Mouse (Mus musculus): Measurements from ENCODE around the gene Rpp21. TPM values are rescaled to one million over a fixed set of nuclear protein-coding genes. Genes with fewer than 3 reads are reported as not detected.

The Rpp21 gene
- polyA plus RNA-seq (2015; fragmentation: Nextera tagmentation; extraction: Ambion mirVana): 85.0 and 91.8 TPM in 2 replicates

DNA sequence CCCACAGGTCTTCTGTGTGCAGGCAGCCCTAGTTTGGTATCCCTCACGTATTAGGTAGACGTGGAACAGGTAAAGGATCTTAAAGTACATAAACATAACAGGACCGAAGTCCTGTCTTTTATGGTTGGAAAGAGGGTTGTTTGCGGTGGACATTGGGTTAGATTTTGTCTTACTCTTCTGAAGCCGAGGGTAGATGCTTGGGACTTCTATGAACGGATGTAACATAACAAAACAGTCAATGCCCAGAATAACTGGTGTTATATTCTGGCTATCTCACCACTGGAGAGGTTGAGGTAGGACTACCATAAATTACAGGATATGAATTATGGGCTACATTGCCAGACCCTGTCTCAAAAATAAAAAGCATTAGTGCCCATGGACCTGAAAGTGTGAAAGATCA is at the start of gene Rpp21:
Rpp21 (minus strand) TSS at position 101 of the 400 bp plus-strand sequence.
- peaks cover 52% of the 10 kb centered on the region for H3K36me3 ChIP-seq
- 46% methylated on average over 6 of the region's 6 CpGs for WGBS
- no peaks in the 10 kb centered on the region for H3K27me3 ChIP-seq (replicated peaks)
- H3K27ac ChIP-seq (replicated peaks): peak within 1 kb of the TSS; percentile 53
- peaks cover 15% of the 10 kb centered on the region for H3K4me1 ChIP-seq
- H3K9me3 ChIP-seq: no peaks in the 10 kb centered on the region
- H3K9ac ChIP-seq: peak within 1 kb of the TSS; percentile 80
- H3K4me3 ChIP-seq: peak within 1 kb of the TSS; percentile 67
- H3K4me2 ChIP-seq: peak within 1 kb of the TSS; percentile 63
- no peak for ATAC-seq (ENCODE audit: extremely low read depth, insufficient number of reproducible peaks, low FRiP score, low TSS enrichment)

DNA sequence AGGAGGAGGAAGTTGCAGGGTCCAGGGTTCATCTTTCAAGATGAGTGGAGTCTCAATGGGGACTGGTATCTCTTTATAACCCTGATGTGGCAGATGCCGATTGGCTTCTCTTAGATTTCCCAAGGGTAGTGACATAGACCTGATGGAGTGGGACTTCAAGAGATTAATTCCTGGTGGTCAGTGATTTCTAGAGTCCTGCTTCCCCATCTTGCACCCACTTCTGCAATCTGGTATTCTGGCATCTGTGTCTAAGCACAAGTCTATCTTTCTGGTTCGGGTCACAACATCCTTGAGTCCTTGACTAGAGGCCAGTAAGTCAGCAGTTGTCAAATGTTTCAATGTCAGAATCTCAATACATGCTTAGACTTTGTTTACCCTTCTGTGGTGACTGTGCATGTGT is 28.5 kb upstream of the Rpp21 start, which contains the start of gene H2-M10.2:
H2-M10.2 (minus strand) TSS at position 101 of the 400 bp plus-strand sequence.
- Histone ChIP-seq H3K4me1 (no peaks in the 10 kb centered on the region), H3K4me3 (no peak within 1 kb of the TSS)
- 74% methylated on average over 2 of the region's 2 CpGs for WGBS

DNA sequence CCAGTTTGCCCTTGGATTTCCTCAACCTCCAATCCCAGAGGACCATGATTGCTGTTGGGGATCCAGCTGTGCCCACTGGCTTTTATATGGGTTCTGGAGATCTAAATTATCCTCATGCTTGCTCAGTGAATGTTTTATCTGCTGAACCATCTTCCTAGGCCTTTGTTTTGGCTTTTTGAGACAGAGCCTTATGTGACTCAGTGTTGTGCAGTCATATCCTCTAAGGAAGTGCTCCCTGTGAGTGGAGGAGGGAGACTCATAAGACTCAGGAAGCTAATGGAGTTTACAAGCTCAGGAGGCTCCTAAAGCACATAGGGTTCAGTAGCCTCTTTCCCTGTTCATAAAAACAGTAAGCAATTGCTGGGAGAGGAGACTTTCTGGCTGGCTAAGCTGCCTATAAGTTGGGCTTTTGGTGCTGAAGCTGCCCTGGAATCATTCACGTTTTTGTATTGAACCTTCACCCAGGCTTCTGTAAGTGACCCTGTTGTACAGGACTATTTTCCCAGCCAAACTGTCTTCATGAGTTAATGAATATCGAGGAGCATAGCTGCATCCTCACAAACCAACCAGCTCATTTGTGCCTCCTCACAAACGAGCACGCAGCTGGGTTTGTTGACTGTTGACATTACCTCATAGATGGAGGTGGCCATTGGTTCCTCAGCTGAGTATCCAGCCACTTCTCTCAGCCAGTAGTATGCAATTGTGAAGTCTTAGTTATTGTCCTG is 23.8 kb upstream of the Rpp21 start:
- Histone ChIP-seq H3K4me3 (no peak overlapping the region), H3K36me3 (peaks cover 60% of the 10 kb centered on the region), H3K9me3 (peaks cover 10% of the 10 kb centered on the region; the same call in 1 of the 2 replicates), H3K27ac (replicated peaks) (no peak overlapping the region), H3K9ac (no peak overlapping the region), H3K4me2 (no peak overlapping the region), H3K4me1 (no peaks in the 10 kb centered on the region), H3K27me3 (replicated peaks) (no peaks in the 10 kb centered on the region)
- no peak for ATAC-seq (ENCODE audit: extremely low read depth, insufficient number of reproducible peaks, low FRiP score, low TSS enrichment)
- 87% methylated on average over 4 of the region's 4 CpGs for WGBS

More for the DNA sequence above, 28.5 kb upstream of the Rpp21 start, which contains the start of gene H2-M10.2:
- Histone ChIP-seq H3K9ac (no peak within 1 kb of the TSS), H3K27me3 (replicated peaks) (no peaks in the 10 kb centered on the region), H3K9me3 (peaks cover 10% of the 10 kb centered on the region; the same call in 1 of the 2 replicates), H3K4me2 (no peak within 1 kb of the TSS), H3K36me3 (peaks cover 18% of the 10 kb centered on the region), H3K27ac (replicated peaks) (no peak within 1 kb of the TSS)
- ATAC-seq (ENCODE audit: extremely low read depth, insufficient number of reproducible peaks, low FRiP score, low TSS enrichment): no peak

DNA sequence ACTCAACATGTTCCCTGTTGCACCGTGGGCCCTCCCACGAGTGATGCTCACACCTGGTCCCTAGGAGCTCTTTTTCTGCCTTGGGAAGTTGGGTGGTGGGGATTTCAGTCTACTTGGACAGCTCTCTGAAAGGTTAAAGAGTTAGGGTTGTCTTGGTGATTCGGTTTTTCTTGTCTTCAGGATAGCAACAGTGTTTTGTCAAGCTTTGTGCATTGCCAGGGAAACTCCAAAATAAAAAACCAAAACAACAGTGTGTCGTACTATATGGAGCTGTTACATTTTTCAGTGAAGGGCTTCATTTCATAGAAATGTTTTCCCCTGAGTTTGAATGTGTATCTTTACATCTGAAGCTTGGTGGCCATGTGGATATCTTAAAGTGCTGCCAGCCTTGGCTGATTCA is 16.9 kb upstream of the Rpp21 start:
- peaks cover 30% of the 10 kb centered on the region for H3K4me1 ChIP-seq
- H3K9me3 ChIP-seq: no peaks in the 10 kb centered on the region
- H3K4me2 ChIP-seq: no peak overlapping the region
- no peak overlapping the region for H3K4me3 ChIP-seq
- H3K9ac ChIP-seq: no peak overlapping the region
- 88% methylated on average over 4 of the region's 4 CpGs for WGBS
- no peaks in the 10 kb centered on the region for H3K27me3 ChIP-seq (replicated peaks)
- no peak for ATAC-seq (ENCODE audit: extremely low read depth, insufficient number of reproducible peaks, low FRiP score, low TSS enrichment)
- peaks cover 60% of the 10 kb centered on the region for H3K36me3 ChIP-seq
- no peak overlapping the region for H3K27ac ChIP-seq (replicated peaks)

DNA sequence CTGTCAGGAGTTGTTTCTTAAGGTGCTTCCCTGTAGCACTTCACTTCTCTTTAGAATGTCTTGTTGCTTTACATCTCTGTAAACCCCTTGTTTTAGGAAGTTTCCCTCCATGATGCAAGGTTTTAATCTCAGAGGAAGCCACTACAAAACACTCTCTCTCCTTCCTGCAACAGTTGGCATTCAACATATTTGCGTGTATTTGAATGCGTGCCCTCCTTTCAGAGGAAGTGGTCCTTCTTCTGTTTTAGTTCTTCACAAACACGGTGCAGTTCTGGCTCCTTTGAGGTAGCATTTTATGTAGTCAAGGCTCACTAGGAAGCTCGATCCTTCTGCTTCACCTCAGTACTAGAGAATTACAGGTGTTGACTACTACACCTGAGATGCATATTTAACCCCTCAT is 15.9 kb upstream of the Rpp21 start:
- no peaks in the 10 kb centered on the region for H3K27me3 ChIP-seq (replicated peaks)
- WGBS: 86% methylated on average over 4 of the region's 4 CpGs
- H3K27ac ChIP-seq (replicated peaks): no peak overlapping the region
- H3K9me3 ChIP-seq: no peaks in the 10 kb centered on the region
- H3K9ac ChIP-seq: peak overlapping the region; percentile 96; the same call in 1 of the 2 replicates
- peak overlapping the region; percentile 94; the same call in 1 of the 2 replicates for H3K4me2 ChIP-seq
- no peak for ATAC-seq (ENCODE audit: extremely low read depth, insufficient number of reproducible peaks, low FRiP score, low TSS enrichment)
- peaks cover 50% of the 10 kb centered on the region for H3K36me3 ChIP-seq
- H3K4me1 ChIP-seq: peaks cover 31% of the 10 kb centered on the region
- H3K4me3 ChIP-seq: no peak overlapping the region

DNA sequence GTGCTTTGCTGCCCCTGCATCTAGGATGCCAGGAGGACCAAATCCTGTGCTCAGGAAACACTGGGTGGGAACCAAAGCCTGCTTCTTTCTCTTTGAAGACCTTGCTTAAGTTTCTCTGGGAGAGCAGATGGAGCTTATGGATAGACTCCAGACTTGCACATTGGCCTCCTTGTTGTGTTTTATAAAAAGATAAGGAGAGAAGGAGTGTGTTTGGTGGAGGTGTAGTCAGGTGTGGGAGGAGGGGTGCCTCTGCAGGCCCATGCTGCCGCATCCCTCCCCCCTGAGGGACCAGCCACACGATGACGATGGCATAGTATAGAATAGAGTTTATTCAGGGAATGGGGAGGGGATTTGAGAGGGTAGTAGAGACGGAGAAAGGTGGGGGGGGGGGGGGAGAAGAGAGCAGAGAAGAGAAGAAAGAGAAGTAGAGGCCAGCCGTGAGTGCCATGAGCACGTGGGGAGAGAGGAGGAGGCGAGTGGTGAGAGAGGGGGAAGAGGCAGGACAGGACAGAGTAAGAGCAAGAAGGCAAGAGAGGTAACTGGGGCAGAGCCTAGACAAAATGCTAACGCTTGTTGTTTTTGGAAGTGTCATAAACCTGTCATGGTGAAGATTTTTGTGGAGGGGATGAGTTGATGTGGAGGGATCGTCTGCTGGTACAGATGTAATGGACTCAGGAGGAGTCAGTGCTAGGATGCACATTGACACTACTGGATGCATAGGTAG is 14.9 kb upstream of the Rpp21 start:
- Histone ChIP-seq H3K27ac (replicated peaks) (no peak overlapping the region), H3K9ac (peak overlapping the region; percentile 96), H3K4me1 (peaks cover 31% of the 10 kb centered on the region), H3K36me3 (peaks cover 50% of the 10 kb centered on the region), H3K27me3 (replicated peaks) (no peaks in the 10 kb centered on the region), H3K4me2 (peak overlapping the region; percentile 94), H3K4me3 (peak overlapping the region; percentile 97), H3K9me3 (no peaks in the 10 kb centered on the region)
- ATAC-seq (ENCODE audit: extremely low read depth, insufficient number of reproducible peaks, low FRiP score, low TSS enrichment): no peak
- WGBS: 84% methylated on average over 9 of the region's 9 CpGs

DNA sequence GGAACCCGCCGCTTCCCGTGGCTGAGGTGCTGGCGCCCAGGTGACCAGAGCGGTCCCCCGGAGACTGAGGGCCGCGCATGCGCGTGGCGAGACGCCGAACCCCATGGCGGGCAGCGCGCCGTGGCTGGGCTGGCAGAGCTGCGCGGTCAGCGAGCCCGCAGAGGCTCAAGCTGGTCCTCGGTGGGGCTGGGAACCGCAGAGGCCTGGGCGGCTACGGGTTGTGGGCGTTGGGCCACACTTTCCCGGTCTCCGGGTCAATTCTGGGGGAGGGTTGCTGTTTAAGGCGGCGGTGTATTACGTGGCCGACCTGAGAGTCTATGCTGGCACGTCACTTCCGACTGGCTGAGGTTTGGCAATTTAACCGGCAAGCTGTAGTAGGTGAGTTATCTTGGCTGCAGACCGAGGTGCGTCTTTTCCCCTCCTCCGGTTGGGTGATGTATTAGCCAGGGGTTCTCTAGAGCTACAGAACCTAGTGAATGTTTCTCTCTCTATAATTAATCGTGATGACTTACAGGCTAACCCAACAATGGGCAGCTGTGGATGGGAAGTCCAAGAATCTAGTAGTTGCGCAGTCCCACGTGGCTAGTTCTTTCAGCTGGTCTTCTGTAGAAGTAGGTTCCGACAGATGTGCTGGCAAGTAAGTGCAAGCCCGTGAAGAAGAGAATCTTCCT is 13.9 kb upstream of the Rpp21 start, which contains the start of gene Trim39:
Trim39 (minus strand) TSS at position 662 of the 671 bp plus-strand sequence.
- Histone ChIP-seq H3K36me3 (peaks cover 53% of the 10 kb centered on the region), H3K27ac (replicated peaks) (peak within 1 kb of the TSS; percentile 90), H3K9ac (peak within 1 kb of the TSS; percentile 96), H3K4me3 (peak within 1 kb of the TSS; percentile 97), H3K4me2 (peak within 1 kb of the TSS; percentile 94), H3K9me3 (no peaks in the 10 kb centered on the region), H3K27me3 (replicated peaks) (no peaks in the 10 kb centered on the region), H3K4me1 (peaks cover 31% of the 10 kb centered on the region)
- WGBS: 2% methylated on average over 43 of the region's 43 CpGs
- peak; percentile 70 for ATAC-seq (ENCODE audit: extremely low read depth, insufficient number of reproducible peaks, low FRiP score, low TSS enrichment)

DNA sequence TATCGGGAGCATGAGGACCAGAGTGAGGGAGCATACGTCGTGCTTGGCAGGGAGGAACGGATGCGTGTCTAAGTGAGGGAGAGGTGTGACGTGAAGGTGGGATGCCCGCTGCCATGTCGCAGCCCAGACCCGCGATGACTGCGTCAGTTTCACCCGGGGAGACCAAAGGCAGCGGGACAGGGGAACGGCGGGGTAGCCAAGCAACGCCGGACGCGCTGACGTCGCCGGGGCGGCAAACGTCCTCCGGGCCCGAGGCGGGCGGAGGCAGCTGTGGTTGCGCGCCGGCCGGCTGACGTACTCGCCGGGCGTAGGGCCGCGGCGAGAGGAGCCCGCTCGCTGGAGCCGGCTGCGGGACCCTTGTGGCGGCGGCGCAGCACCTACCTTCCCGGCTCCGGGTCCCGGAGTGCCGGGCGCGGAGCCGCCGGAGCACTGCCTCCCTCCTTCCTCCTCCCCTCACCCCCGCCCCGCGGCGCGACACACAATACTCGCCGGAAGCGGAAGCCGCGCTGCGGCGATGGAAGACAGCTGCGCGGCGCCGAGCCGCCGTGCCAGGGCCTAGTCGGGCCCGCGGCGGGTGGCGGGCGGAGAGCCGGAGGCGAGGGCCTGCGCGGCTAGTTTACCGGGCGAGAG is 13.2 kb upstream of the Rpp21 start:
- Histone ChIP-seq H3K4me2 (peak overlapping the region; percentile 94), H3K4me3 (peak overlapping the region; percentile 97), H3K27me3 (replicated peaks) (no peaks in the 10 kb centered on the region), H3K4me1 (peaks cover 31% of the 10 kb centered on the region), H3K27ac (replicated peaks) (peak overlapping the region; percentile 90), H3K9ac (peak overlapping the region; percentile 96), H3K36me3 (peaks cover 53% of the 10 kb centered on the region), H3K9me3 (no peaks in the 10 kb centered on the region)
- under 1% methylated on average over 70 of the region's 84 CpGs for whole genome bisulfite sequencing
- ATAC-seq (ENCODE audit: extremely low read depth, insufficient number of reproducible peaks, low FRiP score, low TSS enrichment): peak; percentile 83

DNA sequence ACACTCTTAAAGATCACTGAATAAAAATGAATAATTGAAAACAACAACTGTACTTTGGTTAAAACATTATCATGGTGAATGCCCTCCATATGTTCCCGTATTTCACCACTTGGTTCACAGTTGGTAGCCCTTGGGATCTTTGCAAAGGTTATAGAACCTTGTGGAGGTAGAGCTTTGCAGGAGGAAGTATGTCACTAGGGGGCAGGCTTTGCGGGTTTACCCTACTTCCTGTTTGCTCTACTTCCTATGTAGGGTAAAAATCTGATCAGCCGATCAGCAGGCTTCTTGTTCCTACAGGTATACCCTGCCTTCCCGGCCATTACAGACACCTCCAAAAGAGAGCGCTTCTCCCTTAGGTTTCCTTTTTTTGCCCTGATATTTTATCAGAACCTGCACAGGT is 8.0 kb upstream of the Rpp21 start:
- 76% methylated on average over 5 of the region's 5 CpGs for WGBS
- no peaks in the 10 kb centered on the region for H3K9me3 ChIP-seq
- ATAC-seq (ENCODE audit: extremely low read depth, insufficient number of reproducible peaks, low FRiP score, low TSS enrichment): no peak
- H3K36me3 ChIP-seq: peaks cover 78% of the 10 kb centered on the region
- H3K4me1 ChIP-seq: peaks cover 10% of the 10 kb centered on the region
- H3K27ac ChIP-seq (replicated peaks): no peak overlapping the region
- no peak overlapping the region for H3K4me2 ChIP-seq
- H3K27me3 ChIP-seq (replicated peaks): no peaks in the 10 kb centered on the region
- no peak overlapping the region for H3K9ac ChIP-seq
- no peak overlapping the region for H3K4me3 ChIP-seq

DNA sequence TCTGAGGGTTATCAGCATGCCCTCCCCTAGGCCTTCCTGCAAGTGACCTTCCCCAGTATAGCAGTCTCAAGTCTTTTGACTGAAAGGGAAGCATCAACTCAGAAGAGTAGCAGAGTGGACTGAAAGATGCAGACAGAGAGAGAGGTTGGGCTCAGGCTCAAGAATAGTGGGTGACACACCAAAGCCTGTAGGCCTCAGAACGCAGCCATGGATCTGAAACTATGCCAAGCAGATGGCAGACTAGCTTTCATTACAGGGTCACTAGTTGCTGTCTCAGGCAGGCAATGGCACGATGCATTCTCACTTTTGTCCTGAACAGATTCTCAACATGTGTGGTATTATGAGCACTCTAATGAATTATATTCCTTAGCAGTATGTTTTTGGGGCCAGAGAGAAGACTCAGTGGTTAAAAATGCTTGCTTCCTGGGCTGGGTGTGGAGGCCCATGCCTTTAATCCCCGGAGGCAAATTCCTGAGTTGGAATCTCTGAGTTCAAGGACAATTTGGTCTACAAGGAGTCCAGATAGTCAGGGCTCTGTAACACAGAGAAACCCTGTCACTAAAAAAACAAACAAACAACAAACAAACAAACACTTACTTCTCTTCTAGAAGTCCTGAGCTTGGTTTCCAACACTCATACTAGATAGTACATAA is 6.5 kb upstream of the Rpp21 start:
- WGBS: 90% methylated on average over 3 of the region's 3 CpGs

More for the DNA sequence above, 6.5 kb upstream of the Rpp21 start:
- Histone ChIP-seq H3K36me3 (peaks cover 92% of the 10 kb centered on the region), H3K4me3 (no peak overlapping the region), H3K4me2 (no peak overlapping the region), H3K27me3 (replicated peaks) (no peaks in the 10 kb centered on the region), H3K4me1 (no peaks in the 10 kb centered on the region), H3K27ac (replicated peaks) (no peak overlapping the region), H3K9ac (no peak overlapping the region), H3K9me3 (no peaks in the 10 kb centered on the region)
- ATAC-seq (ENCODE audit: extremely low read depth, insufficient number of reproducible peaks, low FRiP score, low TSS enrichment): no peak

All from heart, embryonic 13.5 days (tissue).